Mouse (Mus musculus) kidney, postnatal 0 days (tissue): ENCODE measurements around the gene St3gal6. TPM values are rescaled to one million over a fixed set of nuclear protein-coding genes. Genes with fewer than 3 reads are reported as not detected.
A peak's percentile ranks its signal among the peaks of the same experiment; 100 is the strongest.

Experiments used
- ATAC-seq: fragments of 200-750 bp; cut with Nextera tagmentation; replicated peaks from 2 replicates; pipeline ENCODE4 v1.8.0; 2017; ENCODE audit warnings: low read depth, moderate number of reproducible peaks, moderate TSS enrichment, moderate library complexity; ENCODE audit not compliant: low FRiP score
- DNase-seq: peaks from one replicate; pipeline ENCODE4 v3.0.0-alpha.2; 2016; ENCODE audit warnings: low spot score
- H3K27ac ChIP-seq: fragments of 300-500 bp; sonication (generic); 2 replicates; pipeline ENCODE4 v1.5.1; 2014; ENCODE audit warnings: mild to moderate bottlenecking
- H3K27me3 ChIP-seq: fragments of 300-500 bp; sonication (generic); 2 replicates; pipeline ENCODE4 v1.6.1; 2014; ENCODE audit warnings: low read length, mixed read lengths; ENCODE audit not compliant: insufficient read depth
- H3K36me3 ChIP-seq: fragments of 300-500 bp; sonication (generic); 2 replicates; pipeline ENCODE4 v1.6.1; 2014; ENCODE audit warnings: low read length, mixed read lengths; ENCODE audit not compliant: insufficient read depth
- H3K4me1 ChIP-seq: fragments of 300-500 bp; sonication (generic); replicated peaks from 2 replicates; pipeline ENCODE4 v1.6.1; 2014; ENCODE audit warnings: antibody characterized with exemption, low read length, mixed read lengths; ENCODE audit not compliant: insufficient read depth
- H3K4me2 ChIP-seq: fragments of 300-500 bp; sonication (generic); 2 replicates; pipeline ENCODE4 v1.6.1; 2014; ENCODE audit warnings: mild to moderate bottlenecking, low read length, moderate library complexity, mixed read lengths
- H3K4me3 ChIP-seq: fragments of 300-500 bp; sonication (generic); replicated peaks from 2 replicates; pipeline ENCODE4 v1.5.1; 2014; ENCODE audit warnings: low read depth, low read length
- H3K9ac ChIP-seq: fragments of 300-500 bp; sonication (generic); 2 replicates; pipeline ENCODE4 v1.6.1; 2014; ENCODE audit warnings: low read depth, low read length
- H3K9me3 ChIP-seq: fragments of 300-500 bp; sonication (generic); replicated peaks from 2 replicates; pipeline ENCODE4 v1.6.1; 2016; ENCODE audit warnings: low read length, inconsistent platforms, mixed read lengths
- CTCF ChIP-seq: IDR thresholded peaks from 2 replicates; pipeline ENCODE4 v1.5.1; 2016; ENCODE audit warnings: antibody characterized with exemption, low read depth, mild to moderate bottlenecking, moderate library complexity
- WGBS: fragments of 180-500 bp; shearing (Covaris S2); extraction: QIAGEN DNeasy Blood & Tissue Kit; methylation state at CpG from one replicate; pipeline ENCODE4 v1.1.7; 2014; 5-methylcytosine and 5-hydroxymethylcytosine counted together
- polyA plus RNA-seq: library from polyadenylated mRNA; unstranded; fragments of >200 nt; fragmentation: Nextera tagmentation; extraction: Ambion mirVana; gene quantifications from 2 replicates; pipeline ENCODE4 v1.2.1, GENCODE M21; 2015

Gene St3gal6
- polyA plus RNA-seq, 1 experiment from 2014 or later: 93.8 TPM

- no peak for DNase-seq
- no peak for TF ChIP-seq CTCF
- no peak for ATAC-seq
- Histone ChIP-seq H3K27ac (peak overlapping the region; percentile 62), H3K36me3 (0 out of 2 replicates have a peak, but pooled peaks cover 6% of the 10 kb centered on the region), H3K27me3 (no peaks in the 10 kb centered on the region), H3K9ac (no peak overlapping the region), H3K9me3 (no peaks in the 10 kb centered on the region), H3K4me2 (no peak overlapping the region), H3K4me1 (peaks cover 34% of the 10 kb centered on the region), H3K4me3 (no peak overlapping the region)
- WGBS: 57% methylated on average over 6 of the region's 6 CpGs
Measured at GRCm38 (mm10) chr16:58502566-58502965, 21.5 kb downstream of the St3gal6 start.

- peaks cover 27% of the 10 kb centered on the region for H3K4me1 ChIP-seq
- 14% methylated on average over 6 of the region's 6 CpGs for WGBS
- H3K9me3 ChIP-seq: no peaks in the 10 kb centered on the region
- TF ChIP-seq CTCF: no peak
- H3K4me3 ChIP-seq: no peak overlapping the region
- ATAC-seq: 0 out of 2 replicates have a peak, but pooled peaks have one; percentile 23
- H3K36me3 ChIP-seq: 0 out of 2 replicates have a peak, but pooled peaks cover 6% of the 10 kb centered on the region
- H3K4me2 ChIP-seq: no peak overlapping the region
- no peak overlapping the region for H3K9ac ChIP-seq
- H3K27me3 ChIP-seq: no peaks in the 10 kb centered on the region
- peak; percentile 66 for DNase-seq
- peak overlapping the region; percentile 62 for H3K27ac ChIP-seq
Measured at GRCm38 (mm10) chr16:58501760-58502301, 22.2 kb downstream of the St3gal6 start.

GRCm38 (mm10) chr16:58499650-58500049 is 24.4 kb downstream of the St3gal6 start:
- ATAC-seq (0 out of 2 replicates have a peak, but pooled peaks have one; percentile 6), DNase-seq (no peak)
- no peak overlapping the region for H3K4me2 ChIP-seq
- WGBS: 73% methylated on average over 5 of the region's 5 CpGs
- no peak overlapping the region for H3K4me3 ChIP-seq
- no peak for TF ChIP-seq CTCF
- peak overlapping the region; percentile 58; the same call in 1 of the 2 replicates for H3K27ac ChIP-seq
- H3K36me3 ChIP-seq: 0 out of 2 replicates have a peak, but pooled peaks cover 3% of the 10 kb centered on the region
- H3K9ac ChIP-seq: no peak overlapping the region
- no peaks in the 10 kb centered on the region for H3K27me3 ChIP-seq
- H3K4me1 ChIP-seq: peaks cover 27% of the 10 kb centered on the region
- H3K9me3 ChIP-seq: no peaks in the 10 kb centered on the region

GRCm38 (mm10) chr16:58499172-58499584 is 24.9 kb downstream of the St3gal6 start:
- Histone ChIP-seq H3K27ac (peak overlapping the region; percentile 58), H3K9ac (0 out of 2 replicates have a peak overlapping the region, but pooled peaks have one; percentile 27), H3K9me3 (no peaks in the 10 kb centered on the region), H3K36me3 (0 out of 2 replicates have a peak, but pooled peaks cover 3% of the 10 kb centered on the region), H3K4me1 (peaks cover 27% of the 10 kb centered on the region), H3K4me3 (no peak overlapping the region), H3K4me2 (no peak overlapping the region), H3K27me3 (no peaks in the 10 kb centered on the region)
- WGBS: 15% methylated on average over 1 of the region's 1 CpGs
- no peak for TF ChIP-seq CTCF
- peak; percentile 47; the same call in 1 of the 2 replicates for ATAC-seq
- no peak for DNase-seq

GRCm38 (mm10) chr16:58497886-58498713 is 25.9 kb downstream of the St3gal6 start:
- Histone ChIP-seq H3K27ac (peak overlapping the region; percentile 27; the same call in 1 of the 2 replicates), H3K4me2 (no peak overlapping the region), H3K9me3 (no peaks in the 10 kb centered on the region), H3K27me3 (no peaks in the 10 kb centered on the region), H3K9ac (no peak overlapping the region), H3K36me3 (peaks cover 4% of the 10 kb centered on the region), H3K4me3 (no peak overlapping the region), H3K4me1 (peaks cover 27% of the 10 kb centered on the region)
- DNase-seq: no peak
- ATAC-seq: no peak; the same call in 1 of the 2 replicates
- WGBS: 54% methylated on average over 9 of the region's 9 CpGs
- no peak for TF ChIP-seq CTCF

- H3K9ac ChIP-seq: no peak overlapping the region
- TF ChIP-seq CTCF: no peak
- ATAC-seq (no peak), DNase-seq (no peak)
- no peak overlapping the region for H3K4me3 ChIP-seq
- H3K4me1 ChIP-seq: peaks cover 24% of the 10 kb centered on the region
- H3K27ac ChIP-seq: 0 out of 2 replicates have a peak overlapping the region, but pooled peaks have one; percentile 27
- H3K27me3 ChIP-seq: no peaks in the 10 kb centered on the region
- no peak overlapping the region for H3K4me2 ChIP-seq
- H3K9me3 ChIP-seq: no peaks in the 10 kb centered on the region
- peaks cover 8% of the 10 kb centered on the region for H3K36me3 ChIP-seq
Measured at GRCm38 (mm10) chr16:58496791-58497190, 27.3 kb downstream of the St3gal6 start.
